Mouse (Mus musculus) lung, postnatal 0 days (tissue): ENCODE results near the gene Gpr39.

Experiments
- CTCF ChIP-seq: IDR thresholded peaks from 2 replicates; pipeline ENCODE4 v1.5.1; 2016; ENCODE audit warnings: antibody characterized with exemption, mild to moderate bottlenecking
- EP300 ChIP-seq: IDR thresholded peaks from 2 replicates; pipeline ENCODE4 v1.6.1; 2016; ENCODE audit warnings: antibody characterized with exemption, mild to moderate bottlenecking, control low read depth

DNA sequence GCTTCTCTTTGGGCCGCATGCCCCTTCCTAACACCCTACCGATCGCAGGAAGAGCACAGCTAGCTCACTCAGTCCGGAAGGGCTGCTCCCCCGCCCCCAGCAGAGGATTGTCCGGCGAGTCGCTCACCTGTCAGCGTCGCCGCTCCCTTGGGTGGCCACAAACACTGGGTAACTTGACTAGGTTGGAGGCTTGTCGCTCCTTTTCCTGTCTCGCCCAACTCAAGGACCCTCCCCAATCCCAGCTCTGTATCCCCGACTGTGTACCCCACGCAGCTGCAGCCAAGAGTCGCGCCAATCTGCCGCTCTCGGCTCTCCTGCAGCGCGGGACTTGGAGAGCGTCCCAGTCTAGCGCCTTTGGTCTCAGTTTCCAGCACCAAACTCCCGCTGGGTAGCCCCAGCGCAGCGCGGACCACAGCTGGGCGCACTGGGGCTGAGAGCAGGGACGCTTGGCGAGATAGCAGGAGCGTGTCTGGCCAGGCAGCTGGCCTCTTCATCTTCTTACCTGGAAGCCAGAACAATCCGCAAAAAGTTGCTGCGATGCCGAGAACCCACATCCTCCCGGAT, 234.6 kb downstream of the Gpr39 start:
- TF ChIP-seq CTCF, result no peak
- TF ChIP-seq EP300, result no peak
